Mouse (Mus musculus) limb, embryonic 11.5 days (tissue): ENCODE data around the gene BC017158. TPM values are rescaled to one million over a fixed set of nuclear protein-coding genes. Genes with fewer than 3 reads are reported as not detected.
A peak's percentile ranks its signal among the peaks of the same experiment; 100 is the strongest.

Experiments used
- ATAC-seq: fragments of 200-750 bp; cut with Nextera tagmentation; 2 replicates; pipeline ENCODE4 v1.8.0; 2017; ENCODE audit warnings: low read depth; ENCODE audit not compliant: insufficient number of reproducible peaks, low FRiP score, low TSS enrichment
- DNase-seq: peaks from one replicate; pipeline ENCODE4 v3.0.0-alpha.2; 2015; ENCODE audit warnings: low spot score
- H3K27ac ChIP-seq: fragments of 300-500 bp; sonication (generic); replicated peaks from 2 replicates; pipeline ENCODE4 v1.5.1; 2014; ENCODE audit warnings: low read depth, mild to moderate bottlenecking, low read length
- H3K27me3 ChIP-seq: fragments of 300-500 bp; sonication (generic); 2 replicates; pipeline ENCODE4 v1.6.1; 2014; ENCODE audit warnings: mild to moderate bottlenecking, low read length, mixed read lengths; ENCODE audit not compliant: control insufficient read depth, insufficient read depth
- H3K36me3 ChIP-seq: fragments of 300-500 bp; sonication (generic); 2 replicates; pipeline ENCODE4 v1.6.1; 2014; ENCODE audit warnings: mild to moderate bottlenecking, low read length, moderate library complexity, mixed read lengths; ENCODE audit not compliant: control insufficient read depth, insufficient read depth
- H3K4me1 ChIP-seq: fragments of 300-500 bp; sonication (generic); 2 replicates; pipeline ENCODE4 v1.6.1; 2014; ENCODE audit warnings: low read length, mixed read lengths; ENCODE audit not compliant: control insufficient read depth, insufficient read depth
- H3K4me2 ChIP-seq: fragments of 300-500 bp; sonication (generic); 2 replicates; pipeline ENCODE4 v1.6.1; 2014; ENCODE audit warnings: low read depth, mild to moderate bottlenecking, moderate library complexity; ENCODE audit not compliant: severe bottlenecking
- H3K4me3 ChIP-seq: fragments of 300-500 bp; sonication (generic); 2 replicates; pipeline ENCODE4 v1.5.1; 2014; ENCODE audit warnings: low read depth, low read length
- H3K9ac ChIP-seq: fragments of 300-500 bp; sonication (generic); 2 replicates; pipeline ENCODE4 v1.6.1; 2014; ENCODE audit warnings: mild to moderate bottlenecking, low read length
- H3K9me3 ChIP-seq: fragments of 300-500 bp; sonication (generic); 2 replicates; pipeline ENCODE4 v1.6.1; 2016; ENCODE audit warnings: low read length; ENCODE audit not compliant: control insufficient read depth
- WGBS: fragments of 180-500 bp; shearing (Covaris S2); extraction: QIAGEN DNeasy Blood & Tissue Kit; methylation state at CpG from one replicate; pipeline ENCODE4 v1.1.7; 2014; 5-methylcytosine and 5-hydroxymethylcytosine counted together
- polyA plus RNA-seq: library from polyadenylated mRNA; unstranded; fragments of >200 nt; fragmentation: Nextera tagmentation; extraction: Ambion mirVana; gene quantifications from 2 replicates; pipeline ENCODE4 v1.2.1, GENCODE M21; 2014

The BC017158 gene
- polyA plus RNA-seq, 1 experiment from 2014 or later, result 25.4 TPM

GRCm38 (mm10) chr7:128240131-128240784 lies 57.7 kb downstream of the BC017158 start:
- no peaks in the 10 kb centered on the region for H3K27me3 ChIP-seq
- WGBS, result 94% methylated on average over 27 of the region's 27 CpGs
- DNase-seq, result no peak
- no peak overlapping the region for H3K9ac ChIP-seq
- 0 out of 2 replicates have a peak, but pooled peaks cover 3% of the 10 kb centered on the region for H3K4me1 ChIP-seq
- ATAC-seq, result no peak
- H3K27ac ChIP-seq, result no peak overlapping the region
- H3K4me3 ChIP-seq, result no peak overlapping the region
- peaks cover 16% of the 10 kb centered on the region for H3K36me3 ChIP-seq
- no peaks in the 10 kb centered on the region for H3K9me3 ChIP-seq
- no peak overlapping the region for H3K4me2 ChIP-seq

- WGBS, result 28% methylated on average over 4 of the region's 4 CpGs
- peak overlapping the region; percentile 58 for H3K4me2 ChIP-seq
- ATAC-seq, result no peak
- H3K9me3 ChIP-seq, result no peaks in the 10 kb centered on the region
- H3K4me3 ChIP-seq, result peak overlapping the region; percentile 63; the same call in 1 of the 2 replicates
- H3K27me3 ChIP-seq, result no peaks in the 10 kb centered on the region
- H3K27ac ChIP-seq, result no peak overlapping the region
- H3K4me1 ChIP-seq, result 0 out of 2 replicates have a peak, but pooled peaks cover 3% of the 10 kb centered on the region
- H3K9ac ChIP-seq, result no peak overlapping the region
- DNase-seq, result peak; percentile 60
- peaks cover 8% of the 10 kb centered on the region; the same call in 1 of the 2 replicates for H3K36me3 ChIP-seq
These were observed 59.0 kb downstream of the BC017158 start for GRCm38 (mm10) chr7:128238991-128239390.

DNA sequence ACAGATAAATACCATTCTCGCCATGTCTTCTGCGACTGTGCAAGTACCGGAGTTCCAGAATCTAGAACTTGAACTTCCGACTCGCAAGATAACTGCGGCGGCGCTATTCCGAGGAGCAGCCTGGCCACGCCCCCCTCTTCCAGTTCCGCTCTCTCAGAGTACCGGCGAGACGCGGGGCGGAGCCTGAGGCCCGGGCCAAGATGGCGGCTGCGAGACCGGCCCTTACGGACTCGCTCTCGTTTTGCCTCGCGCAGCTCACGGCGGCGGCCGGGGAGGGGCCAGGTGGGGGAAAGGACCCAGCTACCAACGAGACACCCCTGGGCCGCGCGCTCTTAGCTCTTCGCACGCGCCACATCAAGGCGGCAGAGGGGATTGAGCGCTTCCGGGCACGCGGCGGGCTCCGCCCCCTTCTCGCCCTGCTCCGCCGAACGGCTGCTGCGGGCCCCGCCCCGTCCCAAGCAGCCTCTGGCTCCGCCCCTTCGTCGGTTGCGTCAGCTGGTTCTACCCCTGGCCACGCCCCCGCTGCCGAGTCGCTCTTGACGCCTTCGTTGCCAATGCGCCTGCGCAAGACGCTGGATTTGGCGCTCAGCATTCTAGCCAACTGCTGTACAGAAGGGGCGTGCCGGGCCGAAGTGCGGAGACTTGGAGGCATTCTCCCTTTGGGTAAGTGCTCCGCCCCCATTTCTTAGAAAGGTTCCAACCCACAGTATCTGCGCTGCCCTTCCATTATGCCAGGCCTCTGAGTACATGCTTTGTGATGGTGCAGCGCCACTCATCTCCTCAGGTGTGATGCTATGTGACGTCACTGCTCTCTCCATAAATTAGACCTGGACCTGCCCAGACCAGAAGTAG lies 59.8 kb downstream of the BC017158 start, which contains the start of gene 9130023H24Rik:
9130023H24Rik (minus strand) TSS at position 105 of the 852 bp plus-strand sequence.
- H3K36me3 ChIP-seq, result peaks cover 8% of the 10 kb centered on the region; the same call in 1 of the 2 replicates
- H3K9me3 ChIP-seq, result no peaks in the 10 kb centered on the region
- H3K27me3 ChIP-seq, result no peaks in the 10 kb centered on the region
- H3K9ac ChIP-seq, result peak within 1 kb of the TSS; percentile 77
- peak within 1 kb of the TSS; percentile 90 for H3K27ac ChIP-seq
- peak; percentile 100 for DNase-seq
- 0 out of 2 replicates have a peak, but pooled peaks cover 3% of the 10 kb centered on the region for H3K4me1 ChIP-seq
- H3K4me2 ChIP-seq, result peak within 1 kb of the TSS; percentile 84
- peak; percentile 92 for ATAC-seq
- peak within 1 kb of the TSS; percentile 63 for H3K4me3 ChIP-seq
- WGBS, result under 1% methylated on average over 72 of the region's 72 CpGs

- 0% methylated on average over 25 of the region's 25 CpGs for WGBS
- peak; percentile 67 for ATAC-seq
- H3K4me1 ChIP-seq, result peaks cover 3% of the 10 kb centered on the region; the same call in 1 of the 2 replicates
These were observed 60.4 kb downstream of the BC017158 start for GRCm38 (mm10) chr7:128237593-128237926.

DNA sequence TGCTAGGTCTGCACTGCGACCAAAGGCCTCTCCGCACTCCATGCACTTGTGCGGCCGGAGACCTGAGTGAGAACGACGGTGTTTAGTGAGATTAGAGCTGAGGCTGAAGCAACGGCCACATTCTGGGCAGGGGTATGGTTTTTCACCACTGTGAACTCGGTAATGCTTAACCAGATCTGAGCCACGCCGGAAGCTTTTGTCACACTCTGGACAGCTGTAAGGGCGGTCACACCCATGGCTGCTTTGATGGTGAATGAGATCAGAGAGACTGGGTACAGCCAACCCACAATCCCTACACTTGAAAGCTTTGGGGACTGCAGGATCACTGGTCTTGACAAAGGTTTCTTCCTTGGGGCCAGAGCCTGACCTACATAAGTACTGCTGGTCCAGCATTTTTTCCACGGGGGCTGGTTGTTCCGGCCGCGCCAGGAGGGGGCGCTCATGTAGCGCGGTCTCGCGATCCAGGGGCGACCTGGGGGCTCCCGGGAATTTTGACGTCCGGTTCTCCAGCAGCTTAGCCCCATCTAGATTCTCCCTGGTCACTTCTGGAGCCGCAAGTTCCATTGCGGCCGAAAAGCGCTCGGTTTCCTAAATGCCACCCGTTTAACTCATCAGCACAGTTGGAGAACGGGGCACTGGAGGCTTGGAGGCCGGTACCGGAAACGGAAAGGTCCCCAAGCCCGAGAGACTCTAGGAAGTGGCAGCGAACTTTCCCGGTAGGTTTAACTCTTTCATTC lies 60.9 kb downstream of the BC017158 start, which contains the start of gene Armc5:
Armc5 (plus strand) TSS at position 487 of the 737 bp plus-strand sequence.
- H3K27ac ChIP-seq, result peak within 1 kb of the TSS; percentile 90
- peak within 1 kb of the TSS; percentile 77 for H3K9ac ChIP-seq
- 25% methylated on average over 37 of the region's 37 CpGs for WGBS
- no peaks in the 10 kb centered on the region for H3K9me3 ChIP-seq
- peaks cover 6% of the 10 kb centered on the region; the same call in 1 of the 2 replicates for H3K4me1 ChIP-seq
- ATAC-seq (peak; percentile 13; the same call in 1 of the 2 replicates), DNase-seq (peak; percentile 92)
- peaks cover 3% of the 10 kb centered on the region; the same call in 1 of the 2 replicates for H3K36me3 ChIP-seq
- peak within 1 kb of the TSS; percentile 63 for H3K4me3 ChIP-seq
- H3K27me3 ChIP-seq, result no peaks in the 10 kb centered on the region
- H3K4me2 ChIP-seq, result peak within 1 kb of the TSS; percentile 84

More at GRCm38 (mm10) chr7:128237593-128237926, 60.4 kb downstream of the BC017158 start:
- Histone ChIP-seq H3K4me3 (peak overlapping the region; percentile 63), H3K9ac (peak overlapping the region; percentile 68), H3K27ac (peak overlapping the region; percentile 90), H3K27me3 (no peaks in the 10 kb centered on the region), H3K4me2 (peak overlapping the region; percentile 84), H3K36me3 (peaks cover 5% of the 10 kb centered on the region; the same call in 1 of the 2 replicates), H3K9me3 (no peaks in the 10 kb centered on the region)
- DNase-seq, result no peak

DNA sequence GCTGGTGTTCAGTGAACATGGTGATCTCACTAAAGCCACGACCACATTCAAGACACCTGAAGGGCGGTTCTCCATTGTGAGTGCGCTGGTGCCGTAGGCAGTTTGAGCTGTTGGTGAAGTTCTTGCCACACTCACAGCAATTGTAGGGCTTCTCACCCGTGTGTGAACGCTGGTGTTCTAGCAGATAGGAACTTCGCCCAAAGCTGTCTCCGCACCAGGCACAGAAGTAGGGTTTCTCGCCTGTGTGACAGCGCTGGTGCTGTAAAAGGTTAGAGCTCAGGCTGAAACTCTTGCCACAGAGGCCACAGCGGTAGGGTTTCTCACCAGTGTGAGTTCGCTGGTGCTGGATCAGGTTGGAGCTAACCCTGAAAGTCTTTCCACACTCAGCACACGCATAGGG lies 61.5 kb downstream of the BC017158 start:
- no peaks in the 10 kb centered on the region for H3K27me3 ChIP-seq
- no peak for ATAC-seq
- H3K36me3 ChIP-seq, result peaks cover 3% of the 10 kb centered on the region; the same call in 1 of the 2 replicates
- no peaks in the 10 kb centered on the region for H3K9me3 ChIP-seq
- WGBS, result 91% methylated on average over 13 of the region's 13 CpGs
- no peak overlapping the region for H3K9ac ChIP-seq
- H3K4me1 ChIP-seq, result peaks cover 6% of the 10 kb centered on the region; the same call in 1 of the 2 replicates
- H3K4me3 ChIP-seq, result no peak overlapping the region
- H3K4me2 ChIP-seq, result no peak overlapping the region
- no peak overlapping the region for H3K27ac ChIP-seq
- DNase-seq, result no peak

GRCm38 (mm10) chr7:128235481-128235880 lies 62.5 kb downstream of the BC017158 start:
- DNase-seq, result no peak
- Histone ChIP-seq H3K4me3 (no peak overlapping the region), H3K27me3 (no peaks in the 10 kb centered on the region), H3K9me3 (no peaks in the 10 kb centered on the region), H3K9ac (no peak overlapping the region), H3K4me2 (no peak overlapping the region), H3K36me3 (no peaks in the 10 kb centered on the region; the same call in 1 of the 2 replicates), H3K4me1 (peaks cover 6% of the 10 kb centered on the region; the same call in 1 of the 2 replicates), H3K27ac (no peak overlapping the region)
- ATAC-seq, result no peak
- 100% methylated on average over 1 of the region's 1 CpGs for WGBS
